15 mouse cellular contexts compared by ENCODE assay signal in the genomic region with DNA sequence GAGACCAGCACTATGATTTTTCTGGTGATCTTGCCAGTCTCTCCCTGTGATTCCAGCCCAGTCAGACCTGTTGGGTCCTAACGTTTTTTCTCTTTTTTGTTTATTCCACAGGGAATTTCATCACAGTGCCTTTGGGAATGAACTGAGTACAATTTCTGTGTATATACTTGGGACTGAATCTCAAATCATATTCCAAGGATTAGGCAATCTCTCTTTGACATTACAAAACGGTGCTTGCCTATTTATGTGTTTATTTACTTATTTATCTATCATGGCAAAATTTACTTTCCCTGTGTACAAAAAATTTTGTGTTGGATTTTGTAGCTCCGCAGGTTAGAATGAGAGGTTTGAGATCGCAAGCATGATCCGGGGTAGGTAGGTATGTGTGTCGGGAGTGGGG.
"Had no signal": no experiment of that assay in that cellular context is flagged by ENCODE, and none has a peak within 500 bp of the region (broad histone marks: within the 10 kb centered on the region; RNA-seq: fewer than 3 reads in every experiment).

No protein-coding gene starts in this region.

- H3K9ac ChIP-seq: neural tube, embryonic 15.5 days; stomach, embryonic 15.5 days had no signal

- H3K27ac ChIP-seq: neural tube, embryonic 15.5 days; stomach, embryonic 15.5 days; stomach, postnatal 0 days had no signal

- H3K4me2 ChIP-seq: neural tube, embryonic 15.5 days; stomach, embryonic 15.5 days had no signal

- H3K36me3 ChIP-seq: neural tube, embryonic 15.5 days; stomach, embryonic 15.5 days had no signal

- DNase-seq: retina, postnatal 1 day; right cerebral cortex, adult 18-20 months; right cerebral cortex, postnatal 14 days; right cerebral cortex, postnatal 25 days; right cerebral cortex, postnatal 4 days; spleen, adult 18-20 months; thymus, adult 18-20 months; thymus, adult 2 months; thymus, postnatal 14 days; thymus, postnatal 25 days; thymus, postnatal 36 days; thymus, postnatal 4 days had no signal

- H3K4me3 ChIP-seq: neural tube, embryonic 15.5 days; stomach, embryonic 15.5 days had no signal

- H3K9me3 ChIP-seq: neural tube, embryonic 15.5 days; stomach, embryonic 15.5 days had no signal

- H3K4me1 ChIP-seq: neural tube, embryonic 15.5 days; stomach, embryonic 15.5 days had no signal

- H3K27me3 ChIP-seq: neural tube, embryonic 15.5 days; stomach, embryonic 15.5 days had no signal
